Comparison of ENCODE assay signal across 15 mouse cellular contexts in genomic region chr2:168615160-168615559, GRCm38 (mm10). TPM values are rescaled to one million over a fixed set of nuclear protein-coding genes. Genes with fewer than 3 reads are reported as not detected.
DNase-seq lines count a peak whose midpoint lies in the region; ATAC-seq and TF ChIP-seq lines count a peak whose summit lies in the region.
"Had no signal": no experiment of that assay in that cellular context is flagged by ENCODE, and none has a peak within 500 bp of the region (broad histone marks: within the 10 kb centered on the region; RNA-seq: fewer than 3 reads in every experiment).

No protein-coding gene starts in this region.

- H3K9ac ChIP-seq in heart, postnatal 0 days (replicated peaks; ENCODE audit: low read depth, low read length) = no peak overlapping the region
- H3K9ac ChIP-seq in heart, embryonic 11.5 days (ENCODE audit: low read depth, low read length) = no peak overlapping the region
- H3K9ac ChIP-seq in midbrain, embryonic 16.5 days (ENCODE audit: low read depth, low read length) = no peak overlapping the region
- H3K9ac ChIP-seq: liver, embryonic 13.5 days; midbrain, embryonic 15.5 days; neural tube, embryonic 12.5 days had no signal

- H3K4me1 ChIP-seq in heart, postnatal 0 days (ENCODE audit: control insufficient read depth, insufficient read depth) = peaks cover 28% of the 10 kb centered on the region
- peaks cover 15% of the 10 kb centered on the region; the same call in 1 of the 2 replicates for H3K4me1 ChIP-seq in heart, embryonic 11.5 days (ENCODE audit: control insufficient read depth, insufficient read depth, low read length)
- H3K4me1 ChIP-seq in midbrain, embryonic 10.5 days = peaks cover 28% of the 10 kb centered on the region
- H3K4me1 ChIP-seq in midbrain, embryonic 16.5 days (ENCODE audit: control insufficient read depth, insufficient read depth, low read length) = no peaks in the 10 kb centered on the region
- H3K4me1 ChIP-seq: liver, embryonic 13.5 days had no signal

- ATAC-seq in heart, postnatal 0 days (ENCODE audit: insufficient read depth, low read depth) = 0 out of 2 replicates have a peak, but pooled peaks have one; percentile 19
- ATAC-seq in heart, embryonic 11.5 days (replicated peaks; ENCODE audit: insufficient number of reproducible peaks, low FRiP score, low TSS enrichment) = no peak
- ATAC-seq in midbrain, embryonic 16.5 days = no peak
- ATAC-seq: midbrain, embryonic 15.5 days had no signal

- H3K27me3 ChIP-seq in heart, postnatal 0 days (ENCODE audit: control insufficient read depth, insufficient read depth, low read length) = no peaks in the 10 kb centered on the region
- peaks cover 4% of the 10 kb centered on the region; the same call in 1 of the 2 replicates for H3K27me3 ChIP-seq in heart, embryonic 11.5 days (ENCODE audit: control insufficient read depth, insufficient read depth, low read length)
- H3K27me3 ChIP-seq in midbrain, embryonic 10.5 days (ENCODE audit: low read depth, poor library complexity, severe bottlenecking) = no peaks in the 10 kb centered on the region
- no peaks in the 10 kb centered on the region for H3K27me3 ChIP-seq in midbrain, embryonic 16.5 days (ENCODE audit: control insufficient read depth, insufficient read depth, low read depth, low read length)
- H3K27me3 ChIP-seq: liver, embryonic 13.5 days; midbrain, embryonic 15.5 days; neural tube, embryonic 12.5 days had no signal

- no peak for TF ChIP-seq EP300 in heart, postnatal 0 days (IDR thresholded peaks at IDR 0.05; ENCODE audit: low read depth)

- no peaks in the 10 kb centered on the region for H3K36me3 ChIP-seq in heart, postnatal 0 days (replicated peaks; ENCODE audit: control insufficient read depth, insufficient read depth, low read length)
- H3K36me3 ChIP-seq in heart, embryonic 11.5 days (ENCODE audit: control insufficient read depth, insufficient read depth, low read length) = no peaks in the 10 kb centered on the region
- H3K36me3 ChIP-seq in midbrain, embryonic 10.5 days = no peaks in the 10 kb centered on the region
- H3K36me3 ChIP-seq in midbrain, embryonic 16.5 days (ENCODE audit: control insufficient read depth, insufficient read depth, low read length) = no peaks in the 10 kb centered on the region
- H3K36me3 ChIP-seq: forebrain, embryonic 10.5 days; liver, embryonic 13.5 days; midbrain, embryonic 15.5 days; neural tube, embryonic 12.5 days had no signal

- WGBS in heart, postnatal 0 days = 58% methylated on average over 3 of the region's 3 CpGs
- WGBS in heart, embryonic 11.5 days (ENCODE audit: insufficient replicate concordance) = 79% methylated on average over 3 of the region's 3 CpGs
- WGBS in midbrain, embryonic 10.5 days = 87% methylated on average over 3 of the region's 3 CpGs
- 84% methylated on average over 3 of the region's 3 CpGs for WGBS in midbrain, embryonic 16.5 days

- peak; percentile 22 to 45 for DNase-seq in adrenal gland, postnatal 36 days
- no peak for DNase-seq in adrenal gland, adult 8-10 months
- DNase-seq in heart, postnatal 0 days (ENCODE audit: low spot score) = no peak
- DNase-seq in midbrain, embryonic 10.5 days (ENCODE audit: low spot score) = no peak
- no peak for DNase-seq in urinary bladder, postnatal 14 days (ENCODE audit: low spot score)
- DNase-seq in retina, embryonic 14.5 days (ENCODE audit: low spot score) = no peak
- DNase-seq: cerebellum, adult 9-11 months; liver, embryonic 13.5 days; right cerebral cortex, postnatal 4 days had no signal

- H3K4me3 ChIP-seq in heart, postnatal 0 days (ENCODE audit: low read depth, low read length) = no peak overlapping the region
- H3K4me3 ChIP-seq in heart, embryonic 11.5 days (ENCODE audit: low read depth, low read length) = no peak overlapping the region
- H3K4me3 ChIP-seq in midbrain, embryonic 10.5 days = no peak overlapping the region
- H3K4me3 ChIP-seq in midbrain, embryonic 16.5 days (ENCODE audit: low read depth, low read length) = no peak overlapping the region
- H3K4me3 ChIP-seq: forebrain, embryonic 10.5 days; liver, embryonic 13.5 days; midbrain, embryonic 15.5 days; neural tube, embryonic 12.5 days had no signal

- H3K4me2 ChIP-seq in heart, postnatal 0 days (ENCODE audit: low read depth, low read length) = no peak overlapping the region
- no peak overlapping the region for H3K4me2 ChIP-seq in heart, embryonic 11.5 days
- no peak overlapping the region for H3K4me2 ChIP-seq in midbrain, embryonic 16.5 days (ENCODE audit: low read length)
- H3K4me2 ChIP-seq: liver, embryonic 13.5 days; midbrain, embryonic 15.5 days; neural tube, embryonic 12.5 days had no signal

- no peak for TF ChIP-seq CTCF in heart, postnatal 0 days (IDR thresholded peaks at IDR 0.05; ENCODE audit: low read depth)

- no peak overlapping the region for H3K27ac ChIP-seq in heart, postnatal 0 days (ENCODE audit: low read depth)
- H3K27ac ChIP-seq in heart, embryonic 11.5 days (ENCODE audit: low read depth, low read length) = no peak overlapping the region
- peak overlapping the region; percentile 57; the same call in 1 of the 2 replicates for H3K27ac ChIP-seq in midbrain, embryonic 10.5 days (replicated peaks)
- H3K27ac ChIP-seq in midbrain, embryonic 16.5 days (ENCODE audit: low read length) = no peak overlapping the region
- H3K27ac ChIP-seq: forebrain, embryonic 10.5 days; liver, embryonic 13.5 days; macrophage; midbrain, embryonic 15.5 days; neural tube, embryonic 12.5 days had no signal

- H3K9me3 ChIP-seq in heart, postnatal 0 days (replicated peaks; ENCODE audit: control insufficient read depth, low read length) = no peaks in the 10 kb centered on the region
- H3K9me3 ChIP-seq in heart, embryonic 11.5 days (replicated peaks; ENCODE audit: control insufficient read depth, low read length) = no peaks in the 10 kb centered on the region
- H3K9me3 ChIP-seq in midbrain, embryonic 10.5 days (replicated peaks) = no peaks in the 10 kb centered on the region
- no peaks in the 10 kb centered on the region for H3K9me3 ChIP-seq in midbrain, embryonic 16.5 days (replicated peaks; ENCODE audit: control insufficient read depth, low read length, poor library complexity, severe bottlenecking)
- H3K9me3 ChIP-seq: forebrain, embryonic 10.5 days; liver, embryonic 13.5 days; midbrain, embryonic 15.5 days; neural tube, embryonic 12.5 days had no signal

RNA-seq across cellular contexts. Expression of gene Nfatc2, which starts 13.7 kb away (rescaled TPM):
- 1 to 10 TPM; 2.6 to 3.0 TPM for total RNA-seq in adrenal gland, postnatal 36 days (2021)
- total RNA-seq in adrenal gland, adult 8-10 months (2022) = 10 to 100 TPM in 1 of 4 experiments, 1 to 10 TPM in 3; 3.4 to 11.0 (median 6.3) TPM
- 7.4 and 10.1 TPM in 2 replicates for total RNA-seq in heart, postnatal 0 days (2014; rRNA removed; ENCODE audit: low replicate concordance)
- polyA plus RNA-seq in heart, postnatal 0 days (2015; fragmentation: Nextera tagmentation; extraction: Ambion mirVana) = 7.3 and 8.2 TPM in 2 replicates
- polyA plus RNA-seq in heart, embryonic 11.5 days (2014; fragmentation: Nextera tagmentation; extraction: Ambion mirVana) = 4.2 and 4.6 TPM in 2 replicates
- polyA plus RNA-seq in midbrain, embryonic 10.5 days (2016; fragmentation: Nextera tagmentation; extraction: Ambion mirVana) = 0.54 and 0.61 TPM in 2 replicates
- 3.8 and 4.5 TPM in 2 replicates for polyA plus RNA-seq in midbrain, embryonic 16.5 days (2015; fragmentation: Nextera tagmentation; extraction: Ambion mirVana)

Comparison
In these comparisons a context has a peak if more than half of its experiments do, and no peak if none do; other contexts are left out.
1. DNase-seq: peak in adrenal gland, postnatal 36 days (2 of 2); none in adrenal gland, adult 8-10 months (single experiment), heart, postnatal 0 days (single experiment), midbrain, embryonic 10.5 days (single experiment), urinary bladder, postnatal 14 days (single experiment) and retina, embryonic 14.5 days (single experiment).